Mouse (Mus musculus): ENCODE data around the gene Ago1. TPM values are rescaled to one million over a fixed set of nuclear protein-coding genes. Genes with fewer than 3 reads are reported as not detected.
A peak's percentile ranks its signal among the peaks of the same experiment; 100 is the strongest.

Gene Ago1
- total and polyA plus RNA-seq, 3 experiments: 5.4 to 312 (median 15.4) TPM

- Histone ChIP-seq H3K9ac (ENCODE audit: control insufficient read depth, low read depth, low read length, poor library complexity, severe bottlenecking) (no peak overlapping the region), H3K79me2 (ENCODE audit: control insufficient read depth, insufficient read depth, low read length, poor library complexity) (no peaks in the 10 kb centered on the region), H3K9me3 (replicated peaks; ENCODE audit: insufficient read depth, low read length) (no peaks in the 10 kb centered on the region), H3K27me3 (ENCODE audit: control insufficient read depth in 1 of 2, insufficient read depth in 2 of 2, low read length in 2 of 2) (no peaks in the 10 kb centered on the region), H3K4me1 (ENCODE audit: control insufficient read depth in 1 of 2, insufficient read depth in 2 of 2, low read length in 2 of 2) (peaks cover 0 to 6% of the 10 kb centered on the region in 2 experiments; a peak in 2 of 4 replicates), H3K4me3 (ENCODE audit: control insufficient read depth in 1 of 2, insufficient read depth in 1 of 2, low read depth in 2 of 2, low read length in 2 of 2) (no peak overlapping the region), H3K27ac (ENCODE audit: control insufficient read depth, low read depth, low read length) (no peak overlapping the region), H3K36me3 (ENCODE audit: control insufficient read depth in 1 of 2, insufficient read depth in 2 of 2, low read length in 2 of 2) (no peaks in the 10 kb centered on the region)
- no peak for DNase-seq (ENCODE audit: low read depth, low spot score)
- TF ChIP-seq JUND (IDR thresholded peaks at IDR 0.05; ENCODE audit: low read depth, low read length): no peak
- TF ChIP-seq MXI1 (IDR thresholded peaks at IDR 0.05; ENCODE audit: low read depth, low read length): no peak
- TF ChIP-seq RAD21 (IDR thresholded peaks at IDR 0.05; ENCODE audit: low read depth, low read length): no peak
- TF ChIP-seq MEF2A (IDR thresholded peaks at IDR 0.05; ENCODE audit: extremely low read depth, insufficient replicate concordance, low read depth, low read length, poor library complexity, severe bottlenecking): no peak
- no peak for TF ChIP-seq USF1 (IDR thresholded peaks at IDR 0.05; ENCODE audit: low read depth, low read length)
- TF ChIP-seq USF2 (IDR thresholded peaks at IDR 0.05; ENCODE audit: borderline replicate concordance in 1 of 2, insufficient read depth in 1 of 2, low read depth in 1 of 2, low read length in 2 of 2): no peak
- no peak for TF ChIP-seq TBP (IDR thresholded peaks at IDR 0.05; ENCODE audit: low read depth, low read length)
- no peak for TF ChIP-seq SIN3A (IDR thresholded peaks at IDR 0.05; ENCODE audit: low read length)
These were observed 15.5 kb upstream of the Ago1 start for GRCm38 (mm10) chr4:126483874-126484273.

DNA sequence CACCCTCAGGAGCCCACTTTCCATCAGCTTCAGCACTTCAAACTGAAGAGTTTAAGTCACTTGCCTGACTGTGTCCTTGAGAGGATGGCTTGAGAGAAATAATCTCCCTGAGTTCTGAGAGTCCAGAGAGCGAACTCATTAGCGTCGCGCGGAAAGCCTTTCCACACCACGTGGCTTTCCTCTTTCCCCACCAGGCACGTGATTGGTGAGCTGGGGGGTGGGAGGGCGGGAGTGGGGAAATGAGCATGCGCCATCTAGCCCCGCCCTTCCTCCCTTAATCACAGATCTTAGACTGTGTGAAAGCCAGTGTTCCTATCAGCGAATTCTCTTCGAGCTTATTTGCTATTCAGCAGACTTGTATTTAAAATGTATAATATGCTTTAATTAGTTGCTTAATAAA is 14.6 kb upstream of the Ago1 start:
- DNase-seq (ENCODE audit: low read depth, low spot score): no peak
- Histone ChIP-seq H3K79me2 (ENCODE audit: control insufficient read depth, insufficient read depth, low read length, poor library complexity) (no peaks in the 10 kb centered on the region), H3K4me3 (ENCODE audit: control insufficient read depth in 1 of 2, insufficient read depth in 1 of 2, low read depth in 2 of 2, low read length in 2 of 2) (no peak overlapping the region), H3K36me3 (ENCODE audit: control insufficient read depth in 1 of 2, insufficient read depth in 2 of 2, low read length in 2 of 2) (no peaks in the 10 kb centered on the region), H3K27me3 (ENCODE audit: control insufficient read depth in 1 of 2, insufficient read depth in 2 of 2, low read length in 2 of 2) (no peaks in the 10 kb centered on the region), H3K27ac (ENCODE audit: control insufficient read depth, low read depth, low read length) (no peak overlapping the region), H3K9me3 (replicated peaks; ENCODE audit: insufficient read depth, low read length) (no peaks in the 10 kb centered on the region), H3K9ac (ENCODE audit: control insufficient read depth, low read depth, low read length, poor library complexity, severe bottlenecking) (no peak overlapping the region), H3K4me1 (ENCODE audit: control insufficient read depth in 1 of 2, insufficient read depth in 2 of 2, low read length in 2 of 2) (peaks cover 0 to 6% of the 10 kb centered on the region in 2 experiments; a peak in 2 of 4 replicates)
- TF ChIP-seq MAZ (IDR thresholded peaks at IDR 0.05; ENCODE audit: low read depth, low read length) (no peak), EP300 (IDR thresholded peaks at IDR 0.05; ENCODE audit: low read depth in 1 of 2, low read length in 2 of 2) (no peak), ZKSCAN1 (IDR thresholded peaks at IDR 0.05; ENCODE audit: low read depth, low read length) (no peak), SIN3A (IDR thresholded peaks at IDR 0.05; ENCODE audit: low read length) (no peak), USF1 (IDR thresholded peaks at IDR 0.05; ENCODE audit: low read depth, low read length) (0 out of 2 replicates have a peak, but pooled peaks have one; percentile 32), CHD1 (IDR thresholded peaks at IDR 0.05; ENCODE audit: low read depth, low read length) (no peak), MAX (IDR thresholded peaks at IDR 0.05; ENCODE audit: low read length) (no peak), MEF2A (IDR thresholded peaks at IDR 0.05; ENCODE audit: extremely low read depth, insufficient replicate concordance, low read depth, low read length, poor library complexity, severe bottlenecking) (no peak)

GRCm38 (mm10) chr4:126481461-126481860 is 13.1 kb upstream of the Ago1 start:
- H3K79me2 ChIP-seq (ENCODE audit: control insufficient read depth, insufficient read depth, low read length, poor library complexity): no peaks in the 10 kb centered on the region
- no peaks in the 10 kb centered on the region for H3K36me3 ChIP-seq (ENCODE audit: control insufficient read depth in 1 of 2, insufficient read depth in 2 of 2, low read length in 2 of 2)
- H3K9ac ChIP-seq (ENCODE audit: control insufficient read depth, low read depth, low read length, poor library complexity, severe bottlenecking): no peak overlapping the region
- H3K27me3 ChIP-seq (ENCODE audit: control insufficient read depth in 1 of 2, insufficient read depth in 2 of 2, low read length in 2 of 2): no peaks in the 10 kb centered on the region
- H3K4me1 ChIP-seq (ENCODE audit: control insufficient read depth in 1 of 2, insufficient read depth in 2 of 2, low read length in 2 of 2): peaks cover 0 to 6% of the 10 kb centered on the region in 2 experiments; a peak in 2 of 4 replicates
- H3K4me3 ChIP-seq (ENCODE audit: control insufficient read depth in 1 of 2, insufficient read depth in 1 of 2, low read depth in 2 of 2, low read length in 2 of 2): no peak overlapping the region
- DNase-seq (ENCODE audit: low read depth, low spot score): no peak
- H3K27ac ChIP-seq (ENCODE audit: control insufficient read depth, low read depth, low read length): no peak overlapping the region
- no peaks in the 10 kb centered on the region for H3K9me3 ChIP-seq (replicated peaks; ENCODE audit: insufficient read depth, low read length)
- TF ChIP-seq CHD1 (IDR thresholded peaks at IDR 0.05; ENCODE audit: low read depth, low read length): no peak
- no peak for TF ChIP-seq MEF2A (IDR thresholded peaks at IDR 0.05; ENCODE audit: extremely low read depth, insufficient replicate concordance, low read depth, low read length, poor library complexity, severe bottlenecking)
- TF ChIP-seq ZNF384 (IDR thresholded peaks at IDR 0.05; ENCODE audit: low read depth, low read length): no peak
- no peak for TF ChIP-seq MAZ (IDR thresholded peaks at IDR 0.05; ENCODE audit: low read depth, low read length)
- TF ChIP-seq E2F4 (IDR thresholded peaks at IDR 0.05; ENCODE audit: borderline replicate concordance, low read depth, low read length): no peak
- TF ChIP-seq UBTF (IDR thresholded peaks at IDR 0.05; ENCODE audit: borderline replicate concordance, insufficient read depth, low read depth, low read length): no peak
- no peak for TF ChIP-seq ELF1 (IDR thresholded peaks at IDR 0.05; ENCODE audit: low read depth, low read length)
- no peak for TF ChIP-seq NELFE (IDR thresholded peaks at IDR 0.05; ENCODE audit: low read depth, low read length)
- TF ChIP-seq MAFK (IDR thresholded peaks at IDR 0.05; ENCODE audit: borderline replicate concordance, low read depth, low read length): no peak
- no peak for TF ChIP-seq EP300 (IDR thresholded peaks at IDR 0.05; ENCODE audit: low read depth in 1 of 2, low read length in 2 of 2)
- no peak for TF ChIP-seq MYB (IDR thresholded peaks at IDR 0.05; ENCODE audit: low read depth, low read length)
- no peak for TF ChIP-seq POLR2AphosphoS5 (IDR thresholded peaks at IDR 0.05; ENCODE audit: borderline replicate concordance, low read depth, low read length)
- TF ChIP-seq CTCF (IDR thresholded peaks at IDR 0.05 in 2 of 3, conservative IDR thresholded peaks at IDR 0.05 in 1 of 3; ENCODE audit: control insufficient read depth in 1 of 3, insufficient read depth in 1 of 3, low read depth in 2 of 3, low read length in 3 of 3, poor library complexity in 1 of 3, severe bottlenecking in 1 of 3): no peak
- no peak for TF ChIP-seq NRF1 (IDR thresholded peaks at IDR 0.05; ENCODE audit: insufficient read depth, low read depth, low read length, poor library complexity, severe bottlenecking)
- no peak for TF ChIP-seq TCF12 (IDR thresholded peaks at IDR 0.05; ENCODE audit: low read depth, low read length)
